7 mouse cellular contexts compared by ENCODE assay signal in genomic region chr2:118373572-118374279, GRCm38 (mm10). TPM values are rescaled to one million over a fixed set of nuclear protein-coding genes. Genes with fewer than 3 reads are reported as not detected.
A peak's percentile ranks its signal among the peaks of the same experiment; 100 is the strongest.
DNase-seq lines count a peak whose midpoint lies in the region; ATAC-seq and TF ChIP-seq lines count a peak whose summit lies in the region.

No protein-coding gene starts in this region.

- peaks cover 52% of the 10 kb centered on the region for H3K27me3 ChIP-seq in heart, embryonic 12.5 days (replicated peaks)
- peaks cover 32% of the 10 kb centered on the region for H3K27me3 ChIP-seq in kidney, embryonic 15.5 days
- H3K27me3 ChIP-seq in limb, embryonic 14.5 days (ENCODE audit: control insufficient read depth, insufficient read depth, low read length) = peaks cover 22% of the 10 kb centered on the region
- peaks cover 16% of the 10 kb centered on the region for H3K27me3 ChIP-seq in midbrain, embryonic 15.5 days (replicated peaks)
- H3K27me3 ChIP-seq in spleen, adult 2 months (ENCODE audit: control insufficient read depth, insufficient read depth, low read length) = peaks cover 12% of the 10 kb centered on the region

- peak; percentile 58 for TF ChIP-seq POLR2A in embryonic fibroblast, embryonic 13.5 days (IDR thresholded peaks at IDR 0.05; ENCODE audit: low read depth, low read length)
- TF ChIP-seq POLR2A in limb, embryonic 14.5 days (IDR thresholded peaks at IDR 0.05; ENCODE audit: borderline replicate concordance, extremely low read depth, insufficient read depth, insufficient read length) = no peak
- no peak for TF ChIP-seq POLR2A in spleen, adult 2 months (IDR thresholded peaks at IDR 0.05; ENCODE audit: low read depth, low read length)

- H3K9me3 ChIP-seq in heart, embryonic 12.5 days (replicated peaks) = no peaks in the 10 kb centered on the region
- H3K9me3 ChIP-seq in kidney, embryonic 15.5 days (replicated peaks) = no peaks in the 10 kb centered on the region
- no peaks in the 10 kb centered on the region for H3K9me3 ChIP-seq in limb, embryonic 14.5 days (ENCODE audit: control insufficient read depth, low read length)
- H3K9me3 ChIP-seq in midbrain, embryonic 15.5 days = no peaks in the 10 kb centered on the region

- WGBS in heart, embryonic 12.5 days = 3% methylated on average over 43 of the region's 43 CpGs
- 2% methylated on average over 43 of the region's 43 CpGs for WGBS in kidney, embryonic 15.5 days
- 3% methylated on average over 43 of the region's 43 CpGs for WGBS in limb, embryonic 14.5 days
- WGBS in midbrain, embryonic 15.5 days = 2% methylated on average over 43 of the region's 43 CpGs
- 3% methylated on average over 41 of the region's 43 CpGs for WGBS in spleen, adult 2 months

- peak overlapping the region; percentile 85 for H3K27ac ChIP-seq in embryonic fibroblast, embryonic 13.5 days (ENCODE audit: insufficient read depth, low read length)
- H3K27ac ChIP-seq in heart, embryonic 12.5 days (ENCODE audit: poor library complexity, severe bottlenecking) = no peak overlapping the region
- H3K27ac ChIP-seq in kidney, embryonic 15.5 days = peak overlapping the region; percentile 33; the same call in 1 of the 2 replicates
- H3K27ac ChIP-seq in limb, embryonic 14.5 days (replicated peaks; ENCODE audit: low read depth, low read length) = no peak overlapping the region
- peak overlapping the region; percentile 77 for H3K27ac ChIP-seq in midbrain, embryonic 15.5 days
- no peak overlapping the region for H3K27ac ChIP-seq in spleen, adult 2 months (ENCODE audit: insufficient read depth, low read length)

- H3K4me2 ChIP-seq in heart, embryonic 12.5 days = peak overlapping the region; percentile 88
- H3K4me2 ChIP-seq in kidney, embryonic 15.5 days = peak overlapping the region; percentile 99
- H3K4me2 ChIP-seq in limb, embryonic 14.5 days (replicated peaks; ENCODE audit: low read depth, low read length, severe bottlenecking) = peak overlapping the region; percentile 100
- peak overlapping the region; percentile 80 for H3K4me2 ChIP-seq in midbrain, embryonic 15.5 days

- DNase-seq in brain, adult 2 months (ENCODE audit: low read depth, low spot score) = peak; percentile 95
- peak; percentile 79 for DNase-seq in limb, embryonic 14.5 days (ENCODE audit: low spot score)
- peak; percentile 82 to 87 for DNase-seq in spleen, adult 2 months (ENCODE audit: low read depth in 1 of 2, low spot score in 2 of 2)

- H3K36me3 ChIP-seq in heart, embryonic 12.5 days = no peaks in the 10 kb centered on the region
- no peaks in the 10 kb centered on the region for H3K36me3 ChIP-seq in kidney, embryonic 15.5 days
- H3K36me3 ChIP-seq in limb, embryonic 14.5 days (ENCODE audit: control insufficient read depth, insufficient read depth, low read length) = no peaks in the 10 kb centered on the region
- H3K36me3 ChIP-seq in midbrain, embryonic 15.5 days (replicated peaks) = no peaks in the 10 kb centered on the region
- no peaks in the 10 kb centered on the region for H3K36me3 ChIP-seq in spleen, adult 2 months (ENCODE audit: control insufficient read depth, insufficient read depth, low read length)

- peak; percentile 86 for ATAC-seq in heart, embryonic 12.5 days (ENCODE audit: insufficient number of reproducible peaks, low FRiP score)
- peak; percentile 92 for ATAC-seq in kidney, embryonic 15.5 days (replicated peaks; ENCODE audit: low FRiP score)
- peak; percentile 89 for ATAC-seq in limb, embryonic 14.5 days (ENCODE audit: low FRiP score, low read depth)
- ATAC-seq in midbrain, embryonic 15.5 days (replicated peaks) = peak; percentile 92

- H3K9ac ChIP-seq in heart, embryonic 12.5 days = peak overlapping the region; percentile 61
- H3K9ac ChIP-seq in kidney, embryonic 15.5 days = peak overlapping the region; percentile 35
- H3K9ac ChIP-seq in limb, embryonic 14.5 days (ENCODE audit: low read depth, low read length, severe bottlenecking) = peak overlapping the region; percentile 57
- H3K9ac ChIP-seq in midbrain, embryonic 15.5 days = peak overlapping the region; percentile 39

- peak; percentile 0; the same call in 1 of the 2 replicates for TF ChIP-seq CTCF in embryonic fibroblast, embryonic 13.5 days (IDR thresholded peaks at IDR 0.05; ENCODE audit: borderline replicate concordance, insufficient read depth, low read length)
- no peak for TF ChIP-seq CTCF in spleen, adult 2 months (IDR thresholded peaks at IDR 0.05; ENCODE audit: extremely low read depth, insufficient read depth, insufficient read length, insufficient replicate concordance)

- peak overlapping the region; percentile 95 for H3K4me3 ChIP-seq in embryonic fibroblast, embryonic 13.5 days (ENCODE audit: insufficient read depth, low read length)
- H3K4me3 ChIP-seq in heart, embryonic 12.5 days = peak overlapping the region; percentile 59
- peak overlapping the region; percentile 51 for H3K4me3 ChIP-seq in kidney, embryonic 15.5 days (replicated peaks)
- peak overlapping the region; percentile 49 for H3K4me3 ChIP-seq in limb, embryonic 14.5 days (replicated peaks; ENCODE audit: low read length)
- H3K4me3 ChIP-seq in midbrain, embryonic 15.5 days = peak overlapping the region; percentile 45
- H3K4me3 ChIP-seq in spleen, adult 2 months (ENCODE audit: extremely low read depth, insufficient read depth, insufficient read length) = peak overlapping the region; percentile 54

- H3K4me1 ChIP-seq in embryonic fibroblast, embryonic 13.5 days (ENCODE audit: control insufficient read depth, insufficient read depth, low read length) = peaks cover 3% of the 10 kb centered on the region; the same call in 1 of the 2 replicates
- H3K4me1 ChIP-seq in heart, embryonic 12.5 days (replicated peaks) = peaks cover 18% of the 10 kb centered on the region
- peaks cover 19% of the 10 kb centered on the region for H3K4me1 ChIP-seq in kidney, embryonic 15.5 days
- peaks cover 16% of the 10 kb centered on the region for H3K4me1 ChIP-seq in limb, embryonic 14.5 days (ENCODE audit: control insufficient read depth, insufficient read depth, low read length)
- peaks cover 19% of the 10 kb centered on the region for H3K4me1 ChIP-seq in midbrain, embryonic 15.5 days
- peaks cover 8% of the 10 kb centered on the region for H3K4me1 ChIP-seq in spleen, adult 2 months (ENCODE audit: control insufficient read depth, insufficient read depth, insufficient read length)

RNA-seq across cellular contexts. Expression of gene Gpr176, which starts 0.5 kb away (rescaled TPM):
- polyA plus RNA-seq in embryonic fibroblast, embryonic 13.5 days (2011; ENCODE audit: insufficient read length, low read depth, missing spikeins) = 60.0 and 79.4 TPM in 2 replicates
- 0.06 and 0.08 TPM in 2 replicates for polyA plus RNA-seq in heart, embryonic 12.5 days (2016; fragmentation: Nextera tagmentation; extraction: Ambion mirVana)
- 1.1 and 1.4 TPM in 2 replicates for polyA plus RNA-seq in kidney, embryonic 15.5 days (2015; fragmentation: Nextera tagmentation; extraction: Ambion mirVana)
- polyA plus RNA-seq in limb, embryonic 14.5 days (2012; rRNA removed) = 0.28 and 0.29 TPM in 2 replicates
- polyA plus RNA-seq in limb, embryonic 14.5 days (2014; fragmentation: Nextera tagmentation; extraction: Ambion mirVana) = 0.36 and 0.83 TPM in 2 replicates
- 6.5 and 6.8 TPM in 2 replicates for polyA plus RNA-seq in midbrain, embryonic 15.5 days (2015; fragmentation: Nextera tagmentation; extraction: Ambion mirVana)
- 1.3 and 1.8 TPM in 2 replicates for polyA plus RNA-seq in spleen, adult 2 months (2012; rRNA removed)

RNA-seq across cellular contexts. Expression of gene Eif2ak4, which starts 14.7 kb away (rescaled TPM):
- polyA plus RNA-seq in embryonic fibroblast, embryonic 13.5 days (2011; ENCODE audit: insufficient read length, low read depth, missing spikeins) = 18.3 and 20.0 TPM in 2 replicates
- polyA plus RNA-seq in heart, embryonic 12.5 days (2016; fragmentation: Nextera tagmentation; extraction: Ambion mirVana) = 9.5 and 9.8 TPM in 2 replicates
- 12.3 and 13.8 TPM in 2 replicates for polyA plus RNA-seq in kidney, embryonic 15.5 days (2015; fragmentation: Nextera tagmentation; extraction: Ambion mirVana)
- 24.1 and 25.2 TPM in 2 replicates for polyA plus RNA-seq in limb, embryonic 14.5 days (2012; rRNA removed)
- polyA plus RNA-seq in limb, embryonic 14.5 days (2014; fragmentation: Nextera tagmentation; extraction: Ambion mirVana) = 12.1 and 12.7 TPM in 2 replicates
- polyA plus RNA-seq in midbrain, embryonic 15.5 days (2015; fragmentation: Nextera tagmentation; extraction: Ambion mirVana) = 8.5 and 10.0 TPM in 2 replicates
- 11.2 and 11.9 TPM in 2 replicates for polyA plus RNA-seq in spleen, adult 2 months (2012; rRNA removed)

Comparison
In these comparisons a context has a peak if more than half of its experiments do, and no peak if none do; other contexts are left out.
1. H3K27ac ChIP-seq: peak in embryonic fibroblast, embryonic 13.5 days (single experiment), kidney, embryonic 15.5 days (single experiment) and midbrain, embryonic 15.5 days (single experiment); none in heart, embryonic 12.5 days (single experiment), limb, embryonic 14.5 days (single experiment) and spleen, adult 2 months (single experiment).
2. H3K4me3 ChIP-seq: peak in every context shown above with its lines; median percentile 95 in embryonic fibroblast, embryonic 13.5 days; 59 in heart, embryonic 12.5 days; 54 in spleen, adult 2 months; 51 in kidney, embryonic 15.5 days; 49 in limb, embryonic 14.5 days; 45 in midbrain, embryonic 15.5 days.
3. Peak in every context shown above with its lines, with median percentiles within 50 percentile points of each other: DNase-seq, ATAC-seq, H3K4me2 ChIP-seq and H3K9ac ChIP-seq.